Mouse (Mus musculus) spleen, adult 2 months (tissue): ENCODE data around the gene Kcnd2. TPM values are rescaled to one million over a fixed set of nuclear protein-coding genes. Genes with fewer than 3 reads are reported as not detected.
"Not testable (repeated sequence)": the region's sequence is repeated elsewhere in the genome, so short reads cannot be mapped to it uniquely, and the experiment has no call there.

Experiments
- DNase-seq, 2 experiments: peaks; one replicate each; pipeline versions ENCODE4 v3.0.0 to v3.0.0-alpha.2; 2012 to 2021; ENCODE audit warnings: low spot score in 2 of 2, low read depth in 1 of 2
- H3K27ac ChIP-seq: fragments of 200-500 bp; 2 replicates; pipeline ENCODE4 v1.5.1; 2012; ENCODE audit warnings: low read length, inconsistent platforms; ENCODE audit not compliant: insufficient read depth
- H3K27me3 ChIP-seq: fragments of 200-500 bp; 2 replicates; pipeline ENCODE4 v1.6.1; 2012; ENCODE audit warnings: mild to moderate bottlenecking, moderate library complexity, low read length, inconsistent platforms; ENCODE audit not compliant: control insufficient read depth, insufficient read depth
- H3K36me3 ChIP-seq: fragments of 200-500 bp; 2 replicates; pipeline ENCODE4 v1.6.1; 2012; ENCODE audit warnings: mild to moderate bottlenecking, low read length, inconsistent platforms; ENCODE audit not compliant: control insufficient read depth, insufficient read depth
- H3K4me1 ChIP-seq: fragments of 200-500 bp; 2 replicates; pipeline ENCODE4 v1.6.1; 2011; ENCODE audit warnings: inconsistent platforms; ENCODE audit not compliant: control insufficient read depth, insufficient read depth, insufficient read length
- H3K4me3 ChIP-seq: fragments of 200-500 bp; 2 replicates; pipeline ENCODE4 v1.5.1; 2011; ENCODE audit warnings: mild to moderate bottlenecking, inconsistent platforms; ENCODE audit not compliant: insufficient read depth, insufficient read length; ENCODE audit errors: extremely low read depth
- CTCF ChIP-seq: fragments of 200-500 bp; IDR thresholded peaks from 2 replicates; pipeline ENCODE4 v1.5.1; 2011; ENCODE audit warnings: mild to moderate bottlenecking, inconsistent platforms; ENCODE audit not compliant: insufficient read depth, insufficient read length, insufficient replicate concordance; ENCODE audit errors: extremely low read depth
- POLR2A ChIP-seq: fragments of 200-500 bp; IDR thresholded peaks from 2 replicates; pipeline ENCODE4 v1.6.1; 2011; ENCODE audit warnings: low read depth, low read length, inconsistent platforms
- WGBS: fragments of 180-500 bp; shearing (Covaris S2); methylation state at CpG from one replicate; pipeline ENCODE4 v1.1.7; 2018; 5-methylcytosine and 5-hydroxymethylcytosine counted together
- polyA plus RNA-seq: library from polyadenylated mRNA; depleted of rRNA; stranded (reverse); fragments of >200 nt; gene quantifications from 2 replicates; pipeline ENCODE4 v1.2.3, GENCODE M21; 2012

Gene Kcnd2
- polyA plus RNA-seq, 1 experiment, result not detected

DNA sequence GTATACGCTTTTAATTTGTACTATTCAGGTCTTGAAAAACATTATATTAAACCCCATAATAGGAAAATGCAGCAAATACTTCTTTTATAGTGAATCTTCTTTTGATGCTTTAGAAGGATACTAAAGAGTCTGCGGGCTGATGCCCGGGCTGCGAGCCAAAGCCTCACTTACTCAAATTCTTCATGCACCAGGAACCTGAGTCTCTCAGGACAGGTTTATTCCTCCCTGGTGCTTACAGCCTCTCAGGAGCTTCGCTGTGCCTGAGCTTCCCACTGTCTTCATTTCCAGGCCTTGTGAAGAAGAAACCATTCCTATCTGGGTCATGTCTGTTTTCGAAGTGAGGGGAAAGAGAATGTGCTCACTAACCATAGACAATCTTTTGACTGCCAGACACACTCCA lies 106.1 kb downstream of the Kcnd2 start:
- WGBS, result 88% methylated on average over 6 of the region's 6 CpGs
- Histone ChIP-seq H3K4me3 (no peak overlapping the region), H3K27ac (no peak overlapping the region), H3K36me3 (no peaks in the 10 kb centered on the region), H3K4me1 (no peaks in the 10 kb centered on the region), H3K27me3 (no peaks in the 10 kb centered on the region)
- TF ChIP-seq POLR2A (no peak), CTCF (no peak)
- DNase-seq, result no peak

- Histone ChIP-seq H3K27ac (no peak overlapping the region), H3K4me3 (no peak overlapping the region), H3K36me3 (no peaks in the 10 kb centered on the region), H3K4me1 (no peaks in the 10 kb centered on the region), H3K27me3 (no peaks in the 10 kb centered on the region)
- TF ChIP-seq POLR2A (no peak), CTCF (no peak)
- DNase-seq, result no peak
- 89% methylated on average over 4 of the region's 4 CpGs for WGBS
These were observed 106.9 kb downstream of the Kcnd2 start for GRCm38 (mm10) chr6:21322211-21322610.

- Histone ChIP-seq H3K4me3 (no peak overlapping the region), H3K4me1 (no peaks in the 10 kb centered on the region), H3K27ac (no peak overlapping the region), H3K36me3 (no peaks in the 10 kb centered on the region), H3K27me3 (no peaks in the 10 kb centered on the region)
- no peak for DNase-seq
- 86% methylated on average over 1 of the region's 1 CpGs for WGBS
- TF ChIP-seq POLR2A (no peak), CTCF (no peak)
These were observed 109.9 kb downstream of the Kcnd2 start for GRCm38 (mm10) chr6:21325251-21325650.

DNA sequence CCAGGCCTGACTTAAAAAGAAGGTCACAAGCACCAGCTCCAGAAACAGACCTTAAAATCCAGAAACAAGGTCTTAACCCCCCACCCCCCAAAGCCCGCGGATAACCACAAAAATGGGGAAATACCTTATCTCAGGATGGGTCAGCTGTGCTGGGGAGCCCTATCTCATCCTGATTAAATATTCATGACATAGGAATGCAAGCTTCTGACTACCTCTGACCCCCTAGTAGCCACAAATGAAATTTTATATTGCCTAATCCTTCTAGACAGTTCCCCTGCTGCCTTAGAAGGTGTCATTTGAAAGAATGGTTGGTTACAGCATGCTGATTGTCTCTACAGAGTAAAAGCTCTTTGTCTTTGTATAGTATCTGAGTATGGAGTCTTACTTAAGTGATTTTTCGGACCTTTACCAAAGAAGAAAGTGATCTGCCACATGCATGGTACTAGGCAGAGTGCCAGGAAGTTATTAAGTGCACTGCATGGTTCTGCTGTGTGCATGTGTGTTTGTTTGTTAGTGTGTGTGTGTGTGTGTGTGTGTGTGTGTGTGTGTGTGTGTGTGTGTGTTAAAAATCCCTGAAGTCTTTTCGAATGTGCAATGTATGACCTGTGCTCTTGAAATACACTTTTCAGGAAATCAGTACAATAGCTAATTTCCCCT lies 111.9 kb downstream of the Kcnd2 start:
- Histone ChIP-seq H3K4me3 (no peak overlapping the region), H3K27ac (no peak overlapping the region), H3K4me1 (no peaks in the 10 kb centered on the region), H3K27me3 (no peaks in the 10 kb centered on the region), H3K36me3 (no peaks in the 10 kb centered on the region)
- DNase-seq, result no peak
- TF ChIP-seq CTCF (no peak), POLR2A (no peak)
- WGBS, result 19% methylated on average over 4 of the region's 4 CpGs

GRCm38 (mm10) chr6:21385298-21385697 lies 170.0 kb downstream of the Kcnd2 start:
- 77% methylated on average over 3 of the region's 3 CpGs for WGBS
- H3K27ac ChIP-seq, DNase-seq, H3K4me1 ChIP-seq, H3K36me3 ChIP-seq, H3K4me3 ChIP-seq, H3K27me3 ChIP-seq: not testable (repeated sequence)

- H3K4me3 ChIP-seq, result no peak overlapping the region
- no peaks in the 10 kb centered on the region for H3K27me3 ChIP-seq
- DNase-seq, result no peak
- H3K36me3 ChIP-seq, result no peaks in the 10 kb centered on the region
- WGBS, result 92% methylated on average over 4 of the region's 4 CpGs
- TF ChIP-seq CTCF (no peak), POLR2A (no peak)
- no peaks in the 10 kb centered on the region for H3K4me1 ChIP-seq
- H3K27ac ChIP-seq, result no peak overlapping the region
These were observed 176.5 kb downstream of the Kcnd2 start for GRCm38 (mm10) chr6:21391776-21392175.

GRCm38 (mm10) chr6:21413656-21414055 lies 198.4 kb downstream of the Kcnd2 start:
- 66% methylated on average over 3 of the region's 3 CpGs for WGBS
- Histone ChIP-seq H3K27ac (no peak overlapping the region), H3K36me3 (no peaks in the 10 kb centered on the region), H3K4me1 (no peaks in the 10 kb centered on the region), H3K4me3 (no peak overlapping the region), H3K27me3 (no peaks in the 10 kb centered on the region)
- DNase-seq, result no peak
- TF ChIP-seq CTCF (no peak), POLR2A (no peak)
